Mouse (Mus musculus): Measurements from ENCODE around the gene Dbp. TPM values are rescaled to one million over a fixed set of nuclear protein-coding genes. Genes with fewer than 3 reads are reported as not detected.

The Dbp gene
- total and polyA plus RNA-seq, 2 experiments: 17.0 to 110 TPM

GRCm38 (mm10) chr7:45710477-45711191 lies 5.7 kb downstream of the Dbp start:
- no peaks in the 10 kb centered on the region; the same call in 1 of the 2 replicates for H3K79me2 ChIP-seq (ENCODE audit: control insufficient read depth, insufficient read depth, low read length)
- peak; percentile 61 for DNase-seq (ENCODE audit: extremely low read depth, low read depth, low spot score)
- TF ChIP-seq CTCF (IDR thresholded peaks at IDR 0.05; ENCODE audit: low read depth, low read length) (peak; percentile 13; the same call in 1 of the 2 replicates), POLR2A (IDR thresholded peaks at IDR 0.05; ENCODE audit: extremely low read depth, insufficient read depth, low read length) (peak; percentile 25; the same call in 1 of the 2 replicates)
- peaks cover 34% of the 10 kb centered on the region for H3K4me1 ChIP-seq (ENCODE audit: control insufficient read depth, insufficient read depth, low read length)
- H3K4me3 ChIP-seq (ENCODE audit: insufficient read depth, low read depth, low read length): no peak overlapping the region
- H3K9ac ChIP-seq (ENCODE audit: low read depth, low read length): peak overlapping the region; percentile 0; the same call in 1 of the 2 replicates
- peak overlapping the region; percentile 16; the same call in 1 of the 2 replicates for H3K27ac ChIP-seq (replicated peaks; ENCODE audit: insufficient read depth, low read depth, low read length)
- peaks cover 11% of the 10 kb centered on the region for H3K36me3 ChIP-seq (ENCODE audit: control insufficient read depth, insufficient read depth, low read length)
- H3K27me3 ChIP-seq (ENCODE audit: control insufficient read depth, insufficient read depth, low read length): no peaks in the 10 kb centered on the region
- 44% methylated on average over 20 of the region's 20 CpGs for WGBS

- H3K79me2 ChIP-seq (ENCODE audit: control insufficient read depth, insufficient read depth, low read length): no peaks in the 10 kb centered on the region; the same call in 1 of the 2 replicates
- peaks cover 11% of the 10 kb centered on the region for H3K36me3 ChIP-seq (ENCODE audit: control insufficient read depth, insufficient read depth, low read length)
- H3K27me3 ChIP-seq (ENCODE audit: control insufficient read depth, insufficient read depth, low read length): no peaks in the 10 kb centered on the region
- 40% methylated on average over 24 of the region's 24 CpGs for WGBS
- H3K27ac ChIP-seq (replicated peaks; ENCODE audit: insufficient read depth, low read depth, low read length): peak overlapping the region; percentile 97
- no peak for TF ChIP-seq CTCF (IDR thresholded peaks at IDR 0.05; ENCODE audit: low read depth, low read length)
- TF ChIP-seq POLR2A (IDR thresholded peaks at IDR 0.05; ENCODE audit: extremely low read depth, insufficient read depth, low read length): no peak
- H3K9ac ChIP-seq (ENCODE audit: low read depth, low read length): peak overlapping the region; percentile 59
- H3K4me1 ChIP-seq (ENCODE audit: control insufficient read depth, insufficient read depth, low read length): peaks cover 40% of the 10 kb centered on the region
- peak; percentile 42 for DNase-seq (ENCODE audit: extremely low read depth, low read depth, low spot score)
- peak overlapping the region; percentile 31; the same call in 1 of the 2 replicates for H3K4me3 ChIP-seq (ENCODE audit: insufficient read depth, low read depth, low read length)
Observed at GRCm38 (mm10) chr7:45711316-45712021, 6.6 kb downstream of the Dbp start.

- no peak for TF ChIP-seq CTCF (IDR thresholded peaks at IDR 0.05; ENCODE audit: low read depth, low read length)
- TF ChIP-seq POLR2A (IDR thresholded peaks at IDR 0.05; ENCODE audit: extremely low read depth, insufficient read depth, low read length): peak; percentile 59; the same call in 1 of the 2 replicates
- Histone ChIP-seq H3K4me1 (ENCODE audit: control insufficient read depth, insufficient read depth, low read length) (peaks cover 43% of the 10 kb centered on the region), H3K9ac (ENCODE audit: low read depth, low read length) (peak overlapping the region; percentile 59)
Observed at GRCm38 (mm10) chr7:45712022-45712757, 7.3 kb downstream of the Dbp start.

GRCm38 (mm10) chr7:45713396-45713795 lies 8.5 kb downstream of the Dbp start:
- Histone ChIP-seq H3K4me1 (ENCODE audit: control insufficient read depth, insufficient read depth, low read length) (peaks cover 40% of the 10 kb centered on the region), H3K27ac (replicated peaks; ENCODE audit: insufficient read depth, low read depth, low read length) (peak overlapping the region; percentile 97), H3K27me3 (ENCODE audit: control insufficient read depth, insufficient read depth, low read length) (no peaks in the 10 kb centered on the region), H3K4me3 (ENCODE audit: insufficient read depth, low read depth, low read length) (peak overlapping the region; percentile 50), H3K9ac (ENCODE audit: low read depth, low read length) (peak overlapping the region; percentile 75), H3K79me2 (ENCODE audit: control insufficient read depth, insufficient read depth, low read length) (peaks cover 4% of the 10 kb centered on the region; the same call in 1 of the 2 replicates), H3K36me3 (ENCODE audit: control insufficient read depth, insufficient read depth, low read length) (peaks cover 11% of the 10 kb centered on the region)
- 30% methylated on average over 16 of the region's 16 CpGs for WGBS
- DNase-seq (ENCODE audit: extremely low read depth, low read depth, low spot score): no peak
- TF ChIP-seq POLR2A (IDR thresholded peaks at IDR 0.05; ENCODE audit: extremely low read depth, insufficient read depth, low read length): no peak
- TF ChIP-seq CTCF (IDR thresholded peaks at IDR 0.05; ENCODE audit: low read depth, low read length): no peak

More at GRCm38 (mm10) chr7:45712022-45712757, 7.3 kb downstream of the Dbp start:
- no peaks in the 10 kb centered on the region for H3K27me3 ChIP-seq (ENCODE audit: control insufficient read depth, insufficient read depth, low read length)
- H3K4me3 ChIP-seq (ENCODE audit: insufficient read depth, low read depth, low read length): peak overlapping the region; percentile 31; the same call in 1 of the 2 replicates
- peak; percentile 95 for DNase-seq (ENCODE audit: extremely low read depth, low read depth, low spot score)
- WGBS: 57% methylated on average over 21 of the region's 21 CpGs
- no peaks in the 10 kb centered on the region; the same call in 1 of the 2 replicates for H3K79me2 ChIP-seq (ENCODE audit: control insufficient read depth, insufficient read depth, low read length)
- H3K36me3 ChIP-seq (ENCODE audit: control insufficient read depth, insufficient read depth, low read length): peaks cover 11% of the 10 kb centered on the region
- peak overlapping the region; percentile 97 for H3K27ac ChIP-seq (replicated peaks; ENCODE audit: insufficient read depth, low read depth, low read length)

- H3K27me3 ChIP-seq (ENCODE audit: control insufficient read depth, insufficient read depth, low read length): no peaks in the 10 kb centered on the region
- TF ChIP-seq POLR2A (IDR thresholded peaks at IDR 0.05; ENCODE audit: extremely low read depth, insufficient read depth, low read length): 0 out of 2 replicates have a peak, but pooled peaks have one; percentile 11
- TF ChIP-seq CTCF (IDR thresholded peaks at IDR 0.05; ENCODE audit: low read depth, low read length): no peak
- peak overlapping the region; percentile 93 for H3K4me3 ChIP-seq (ENCODE audit: insufficient read depth, low read depth, low read length)
- 27% methylated on average over 6 of the region's 6 CpGs for WGBS
- H3K79me2 ChIP-seq (ENCODE audit: control insufficient read depth, insufficient read depth, low read length): peaks cover 5% of the 10 kb centered on the region; the same call in 1 of the 2 replicates
- H3K36me3 ChIP-seq (ENCODE audit: control insufficient read depth, insufficient read depth, low read length): peaks cover 5% of the 10 kb centered on the region; the same call in 1 of the 2 replicates
- H3K9ac ChIP-seq (ENCODE audit: low read depth, low read length): peak overlapping the region; percentile 92
- peak overlapping the region; percentile 98 for H3K27ac ChIP-seq (replicated peaks; ENCODE audit: insufficient read depth, low read depth, low read length)
- peak; percentile 96 for DNase-seq (ENCODE audit: extremely low read depth, low read depth, low spot score)
- H3K4me1 ChIP-seq (ENCODE audit: control insufficient read depth, insufficient read depth, low read length): peaks cover 37% of the 10 kb centered on the region
Observed at GRCm38 (mm10) chr7:45713881-45714520, 9.1 kb downstream of the Dbp start.

Measured in liver, adult 2 months (tissue).